Mouse (Mus musculus): ENCODE data around the gene Gatad1. TPM values are rescaled to one million over a fixed set of nuclear protein-coding genes. Genes with fewer than 3 reads are reported as not detected.

Gatad1 gene
- polyA plus RNA-seq (2015; fragmentation: Nextera tagmentation; extraction: Ambion mirVana) = 59.9 and 62.9 TPM in 2 replicates

DNA sequence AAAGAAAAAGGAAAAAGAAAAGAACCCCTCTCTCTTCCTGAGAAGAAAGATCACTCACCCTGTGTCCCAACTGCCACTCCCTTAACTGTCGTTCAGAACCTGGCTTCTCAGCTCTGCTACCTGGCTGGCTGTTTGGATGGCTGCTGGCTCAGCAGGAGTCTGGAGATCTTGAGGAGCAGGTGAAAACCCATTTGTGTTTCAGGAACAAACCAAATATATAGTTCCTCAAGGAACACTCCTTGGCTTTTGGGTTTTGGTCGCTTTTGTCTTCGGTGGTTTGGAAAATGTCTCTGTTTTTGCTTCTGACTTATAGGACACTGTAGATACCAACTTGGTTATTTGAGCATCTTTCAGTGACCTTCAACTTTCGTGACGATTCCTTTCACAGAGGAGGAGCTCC, at the start of gene Gatad1:
Gatad1 (minus strand) TSS at position 101 of the 400 bp plus-strand sequence.
- WGBS = 81% methylated on average over 5 of the region's 5 CpGs
- H3K27ac ChIP-seq (ENCODE audit: low read length) = no peak within 1 kb of the TSS
- H3K4me3 ChIP-seq (ENCODE audit: low read depth, low read length) = no peak within 1 kb of the TSS
- H3K36me3 ChIP-seq (ENCODE audit: control insufficient read depth, insufficient read depth, low read length) = no peaks in the 10 kb centered on the region
- no peak within 1 kb of the TSS for H3K4me2 ChIP-seq (ENCODE audit: low read length)
- no peak for ATAC-seq
- no peak within 1 kb of the TSS for H3K9ac ChIP-seq (ENCODE audit: low read depth, low read length)
- H3K4me1 ChIP-seq (ENCODE audit: control insufficient read depth, insufficient read depth, low read length) = no peaks in the 10 kb centered on the region
- H3K9me3 ChIP-seq (replicated peaks; ENCODE audit: control insufficient read depth, low read length, poor library complexity, severe bottlenecking) = no peaks in the 10 kb centered on the region; the same call in 1 of the 2 replicates
- H3K27me3 ChIP-seq (ENCODE audit: control insufficient read depth, insufficient read depth, low read depth, low read length) = no peaks in the 10 kb centered on the region

DNA sequence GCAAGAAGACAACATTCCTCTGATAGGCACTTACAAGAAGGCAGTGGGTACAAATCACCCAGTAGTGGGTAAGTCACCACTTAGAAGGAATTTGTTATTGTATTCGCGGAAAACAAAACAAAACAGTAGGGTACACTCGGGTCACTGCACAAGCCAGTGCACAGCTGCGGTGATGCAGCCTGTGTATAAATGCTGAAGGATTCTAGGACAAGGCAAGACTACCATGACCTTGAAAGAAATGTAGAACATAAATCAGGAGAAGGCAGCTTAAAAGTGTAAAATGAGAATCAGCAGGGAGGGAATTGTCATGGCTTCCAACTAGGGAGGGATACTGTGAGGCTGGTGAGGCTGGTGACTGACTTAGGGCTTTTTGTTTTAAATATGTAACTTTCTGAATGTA, 45.2 kb upstream of the Gatad1 start:
- Histone ChIP-seq H3K4me3 (ENCODE audit: low read depth, low read length) (no peak overlapping the region), H3K9ac (ENCODE audit: low read depth, low read length) (no peak overlapping the region), H3K36me3 (ENCODE audit: control insufficient read depth, insufficient read depth, low read length) (peaks cover 29% of the 10 kb centered on the region), H3K27me3 (ENCODE audit: control insufficient read depth, insufficient read depth, low read depth, low read length) (no peaks in the 10 kb centered on the region), H3K27ac (ENCODE audit: low read length) (no peak overlapping the region), H3K9me3 (replicated peaks; ENCODE audit: control insufficient read depth, low read length, poor library complexity, severe bottlenecking) (no peaks in the 10 kb centered on the region), H3K4me1 (ENCODE audit: control insufficient read depth, insufficient read depth, low read length) (no peaks in the 10 kb centered on the region), H3K4me2 (ENCODE audit: low read length) (no peak overlapping the region)
- 95% methylated on average over 4 of the region's 4 CpGs for WGBS
- ATAC-seq = no peak

DNA sequence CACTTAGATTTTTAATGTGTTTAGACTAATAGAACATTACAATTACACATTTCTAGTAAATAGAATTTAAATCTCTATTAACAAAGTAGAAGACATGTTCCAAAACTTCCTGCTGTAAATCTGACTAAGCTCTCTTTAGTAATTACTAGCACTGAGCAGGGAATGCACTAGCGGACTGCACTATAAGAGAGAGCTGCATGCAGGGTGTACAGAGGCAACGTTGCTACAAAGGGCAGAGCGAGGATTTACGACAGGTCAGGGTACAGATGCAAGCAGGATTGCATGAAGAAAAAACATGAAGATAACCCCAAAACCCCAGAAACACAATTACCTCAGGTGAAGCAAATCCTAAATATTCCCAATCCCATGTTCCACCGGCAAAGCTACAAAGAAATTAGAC, 43.0 kb upstream of the Gatad1 start:
- Histone ChIP-seq H3K9me3 (replicated peaks; ENCODE audit: control insufficient read depth, low read length, poor library complexity, severe bottlenecking) (no peaks in the 10 kb centered on the region), H3K36me3 (ENCODE audit: control insufficient read depth, insufficient read depth, low read length) (peaks cover 28% of the 10 kb centered on the region), H3K9ac (ENCODE audit: low read depth, low read length) (no peak overlapping the region), H3K4me3 (ENCODE audit: low read depth, low read length) (no peak overlapping the region), H3K27ac (ENCODE audit: low read length) (no peak overlapping the region), H3K4me2 (ENCODE audit: low read length) (no peak overlapping the region), H3K27me3 (ENCODE audit: control insufficient read depth, insufficient read depth, low read depth, low read length) (no peaks in the 10 kb centered on the region), H3K4me1 (ENCODE audit: control insufficient read depth, insufficient read depth, low read length) (no peaks in the 10 kb centered on the region)
- ATAC-seq = no peak
- 93% methylated on average over 5 of the region's 5 CpGs for WGBS

DNA sequence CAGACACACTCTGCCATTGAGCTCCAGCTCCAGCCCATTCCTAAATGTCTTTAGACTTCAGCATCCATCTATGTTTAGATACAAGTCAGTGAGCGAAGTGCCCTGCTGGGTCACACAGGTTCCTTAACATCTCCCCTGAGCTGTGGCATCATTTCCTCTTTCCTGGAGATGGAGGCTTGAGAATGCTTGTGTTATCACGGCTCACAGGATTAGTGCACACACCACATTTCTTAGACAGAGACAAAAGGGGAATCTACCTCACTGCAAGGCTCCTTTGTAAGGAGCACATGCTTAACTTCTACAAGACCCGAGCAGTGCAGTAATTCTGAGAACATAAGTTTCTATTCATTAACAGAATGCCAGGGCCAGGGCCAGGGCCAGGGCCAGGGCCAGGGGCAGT, 39.0 kb upstream of the Gatad1 start:
- H3K36me3 ChIP-seq (ENCODE audit: control insufficient read depth, insufficient read depth, low read length) = peaks cover 28% of the 10 kb centered on the region
- no peaks in the 10 kb centered on the region for H3K4me1 ChIP-seq (ENCODE audit: control insufficient read depth, insufficient read depth, low read length)
- no peak overlapping the region for H3K4me3 ChIP-seq (ENCODE audit: low read depth, low read length)
- H3K27ac ChIP-seq (ENCODE audit: low read length) = no peak overlapping the region
- no peaks in the 10 kb centered on the region for H3K27me3 ChIP-seq (ENCODE audit: control insufficient read depth, insufficient read depth, low read depth, low read length)
- H3K9me3 ChIP-seq (replicated peaks; ENCODE audit: control insufficient read depth, low read length, poor library complexity, severe bottlenecking) = no peaks in the 10 kb centered on the region
- no peak for ATAC-seq
- H3K9ac ChIP-seq (ENCODE audit: low read depth, low read length) = no peak overlapping the region
- H3K4me2 ChIP-seq (ENCODE audit: low read length) = no peak overlapping the region
- WGBS = 53% methylated on average over 3 of the region's 3 CpGs

DNA sequence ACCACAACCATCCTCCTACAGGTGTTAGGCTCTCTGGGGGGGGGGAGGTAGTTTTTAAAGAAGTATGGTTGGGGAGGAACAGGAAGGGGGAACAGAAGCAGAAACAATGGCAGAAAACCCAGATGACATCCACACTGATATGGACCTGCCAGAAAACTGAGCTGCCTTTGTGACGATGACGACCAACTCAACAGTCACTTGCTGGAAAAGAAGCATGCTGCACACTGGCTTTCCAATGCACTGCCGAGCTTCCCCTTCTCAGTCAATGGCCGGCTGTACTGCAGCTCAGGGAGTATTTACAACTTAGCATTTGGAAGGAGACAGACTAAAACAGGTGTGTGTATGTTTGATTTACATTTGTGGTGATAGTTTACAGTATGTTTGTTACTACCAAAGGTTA, 38.2 kb upstream of the Gatad1 start:
- Histone ChIP-seq H3K4me1 (ENCODE audit: control insufficient read depth, insufficient read depth, low read length) (no peaks in the 10 kb centered on the region), H3K4me2 (ENCODE audit: low read length) (no peak overlapping the region), H3K9ac (ENCODE audit: low read depth, low read length) (no peak overlapping the region), H3K36me3 (ENCODE audit: control insufficient read depth, insufficient read depth, low read length) (peaks cover 23% of the 10 kb centered on the region), H3K4me3 (ENCODE audit: low read depth, low read length) (no peak overlapping the region), H3K27ac (ENCODE audit: low read length) (no peak overlapping the region), H3K9me3 (replicated peaks; ENCODE audit: control insufficient read depth, low read length, poor library complexity, severe bottlenecking) (no peaks in the 10 kb centered on the region), H3K27me3 (ENCODE audit: control insufficient read depth, insufficient read depth, low read depth, low read length) (no peaks in the 10 kb centered on the region)
- WGBS = 93% methylated on average over 4 of the region's 4 CpGs
- ATAC-seq = no peak

- no peaks in the 10 kb centered on the region for H3K4me1 ChIP-seq (ENCODE audit: control insufficient read depth, insufficient read depth, low read length)
- H3K27ac ChIP-seq (ENCODE audit: low read length) = no peak overlapping the region
- no peaks in the 10 kb centered on the region for H3K27me3 ChIP-seq (ENCODE audit: control insufficient read depth, insufficient read depth, low read depth, low read length)
- WGBS = 94% methylated on average over 9 of the region's 9 CpGs
- H3K9me3 ChIP-seq (replicated peaks; ENCODE audit: control insufficient read depth, low read length, poor library complexity, severe bottlenecking) = no peaks in the 10 kb centered on the region
- H3K4me2 ChIP-seq (ENCODE audit: low read length) = no peak overlapping the region
- no peak overlapping the region for H3K9ac ChIP-seq (ENCODE audit: low read depth, low read length)
- no peak for ATAC-seq
- H3K36me3 ChIP-seq (ENCODE audit: control insufficient read depth, insufficient read depth, low read length) = peaks cover 18% of the 10 kb centered on the region
- no peak overlapping the region for H3K4me3 ChIP-seq (ENCODE audit: low read depth, low read length)
These were observed 36.0 kb upstream of the Gatad1 start for GRCm38 (mm10) chr5:3692956-3693355.

GRCm38 (mm10) chr5:3691283-3691682, 34.3 kb upstream of the Gatad1 start:
- Histone ChIP-seq H3K9ac (ENCODE audit: low read depth, low read length) (no peak overlapping the region), H3K36me3 (ENCODE audit: control insufficient read depth, insufficient read depth, low read length) (peaks cover 12% of the 10 kb centered on the region), H3K4me2 (ENCODE audit: low read length) (no peak overlapping the region), H3K4me3 (ENCODE audit: low read depth, low read length) (no peak overlapping the region), H3K4me1 (ENCODE audit: control insufficient read depth, insufficient read depth, low read length) (no peaks in the 10 kb centered on the region), H3K27ac (ENCODE audit: low read length) (no peak overlapping the region), H3K9me3 (replicated peaks; ENCODE audit: control insufficient read depth, low read length, poor library complexity, severe bottlenecking) (no peaks in the 10 kb centered on the region), H3K27me3 (ENCODE audit: control insufficient read depth, insufficient read depth, low read depth, low read length) (no peaks in the 10 kb centered on the region)
- ATAC-seq = no peak
- 97% methylated on average over 3 of the region's 3 CpGs for WGBS

- H3K4me3 ChIP-seq (ENCODE audit: low read depth, low read length) = no peak overlapping the region
- no peak overlapping the region for H3K4me2 ChIP-seq (ENCODE audit: low read length)
- H3K27ac ChIP-seq (ENCODE audit: low read length) = no peak overlapping the region
- peaks cover 5% of the 10 kb centered on the region for H3K36me3 ChIP-seq (ENCODE audit: control insufficient read depth, insufficient read depth, low read length)
- no peaks in the 10 kb centered on the region for H3K9me3 ChIP-seq (replicated peaks; ENCODE audit: control insufficient read depth, low read length, poor library complexity, severe bottlenecking)
- H3K9ac ChIP-seq (ENCODE audit: low read depth, low read length) = no peak overlapping the region
- no peaks in the 10 kb centered on the region for H3K4me1 ChIP-seq (ENCODE audit: control insufficient read depth, insufficient read depth, low read length)
- no peaks in the 10 kb centered on the region for H3K27me3 ChIP-seq (ENCODE audit: control insufficient read depth, insufficient read depth, low read depth, low read length)
- WGBS = 94% methylated on average over 8 of the region's 8 CpGs
- ATAC-seq = no peak
These were observed 31.3 kb upstream of the Gatad1 start for GRCm38 (mm10) chr5:3688298-3688697.

DNA sequence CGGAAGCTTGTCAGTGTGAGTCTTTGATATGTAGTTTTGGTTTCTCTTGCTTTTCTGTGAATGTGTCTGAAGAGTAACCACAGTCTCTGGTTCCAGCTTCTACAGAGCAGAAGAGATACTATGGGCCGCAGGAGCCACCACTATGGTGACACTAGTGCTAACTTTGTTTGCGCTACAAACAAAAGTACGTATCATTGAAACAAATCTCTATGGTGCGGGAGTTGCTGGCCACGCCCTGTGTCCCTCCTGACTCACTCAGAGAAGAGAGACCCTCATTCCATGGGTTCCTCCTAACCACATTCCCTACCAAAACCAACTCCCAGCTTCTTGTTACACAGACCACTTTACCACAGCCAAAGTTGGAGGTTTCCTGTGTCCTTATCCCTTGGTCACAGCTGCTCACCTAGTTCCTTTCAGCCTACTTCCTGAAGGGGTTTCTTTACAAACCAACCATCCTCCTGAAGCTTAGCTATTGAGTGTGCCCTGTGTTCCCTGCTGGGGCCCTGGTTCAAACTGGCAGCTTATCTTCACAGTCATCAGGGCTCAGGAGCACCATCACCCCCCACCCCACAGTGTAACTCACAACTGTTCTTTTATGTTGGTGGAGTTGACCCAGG, 13.1 kb upstream of the Gatad1 start:
- Histone ChIP-seq H3K4me2 (ENCODE audit: low read length) (no peak overlapping the region), H3K27me3 (ENCODE audit: control insufficient read depth, insufficient read depth, low read depth, low read length) (no peaks in the 10 kb centered on the region), H3K9me3 (replicated peaks; ENCODE audit: control insufficient read depth, low read length, poor library complexity, severe bottlenecking) (no peaks in the 10 kb centered on the region), H3K27ac (ENCODE audit: low read length) (no peak overlapping the region), H3K4me1 (ENCODE audit: control insufficient read depth, insufficient read depth, low read length) (no peaks in the 10 kb centered on the region), H3K4me3 (ENCODE audit: low read depth, low read length) (no peak overlapping the region), H3K9ac (ENCODE audit: low read depth, low read length) (no peak overlapping the region), H3K36me3 (ENCODE audit: control insufficient read depth, insufficient read depth, low read length) (no peaks in the 10 kb centered on the region)
- WGBS = 95% methylated on average over 6 of the region's 6 CpGs
- no peak for ATAC-seq

Data from midbrain, embryonic 16.5 days (tissue).